Mouse (Mus musculus) hindbrain, embryonic 16.5 days (tissue): ENCODE measurements around the gene Tsc22d4. TPM values are rescaled to one million over a fixed set of nuclear protein-coding genes. Genes with fewer than 3 reads are reported as not detected.

ENCODE experiments used
- ATAC-seq: fragments of 200-750 bp; cut with Nextera tagmentation; 2 replicates; pipeline ENCODE4 v1.8.0; 2017; ENCODE audit warnings: moderate TSS enrichment, moderate library complexity
- H3K27ac ChIP-seq: fragments of 300-500 bp; sonication (generic); 2 replicates; pipeline ENCODE4 v1.5.1; 2014; ENCODE audit warnings: low read depth, mild to moderate bottlenecking, control low read depth, low read length, moderate library complexity
- H3K27me3 ChIP-seq: fragments of 300-500 bp; sonication (generic); replicated peaks from 2 replicates; pipeline ENCODE4 v1.6.1; 2014; ENCODE audit warnings: low read length; ENCODE audit not compliant: control insufficient read depth, insufficient read depth
- H3K36me3 ChIP-seq: fragments of 300-500 bp; sonication (generic); 2 replicates; pipeline ENCODE4 v1.6.1; 2014; ENCODE audit warnings: mild to moderate bottlenecking, low read length, moderate library complexity, mixed read lengths; ENCODE audit not compliant: control insufficient read depth, insufficient read depth
- H3K4me1 ChIP-seq: fragments of 300-500 bp; sonication (generic); 2 replicates; pipeline ENCODE4 v1.6.1; 2014; ENCODE audit warnings: low read depth, low read length; ENCODE audit not compliant: control insufficient read depth, insufficient read depth
- H3K4me2 ChIP-seq: fragments of 300-500 bp; sonication (generic); 2 replicates; pipeline ENCODE4 v1.6.1; 2014; ENCODE audit warnings: mild to moderate bottlenecking, low read length, control low read depth, moderate library complexity
- H3K4me3 ChIP-seq: fragments of 300-500 bp; sonication (generic); 2 replicates; pipeline ENCODE4 v1.5.1; 2014; ENCODE audit warnings: mild to moderate bottlenecking, low read length, control low read depth, moderate library complexity
- H3K9ac ChIP-seq: fragments of 300-500 bp; sonication (generic); 2 replicates; pipeline ENCODE4 v1.6.1; 2014; ENCODE audit warnings: low read depth, mild to moderate bottlenecking, control low read depth, low read length, moderate library complexity
- H3K9me3 ChIP-seq: fragments of 300-500 bp; sonication (generic); 2 replicates; pipeline ENCODE4 v1.6.1; 2014; ENCODE audit warnings: mild to moderate bottlenecking, low read length, moderate library complexity; ENCODE audit not compliant: control insufficient read depth
- WGBS: fragments of 180-500 bp; shearing (Covaris S2); extraction: QIAGEN DNeasy Blood & Tissue Kit; methylation state at CpG from one replicate; pipeline ENCODE4 v1.1.7; 2014; 5-methylcytosine and 5-hydroxymethylcytosine counted together
- polyA plus RNA-seq: library from polyadenylated mRNA; unstranded; fragments of >200 nt; fragmentation: Nextera tagmentation; extraction: Ambion mirVana; gene quantifications from 2 replicates; pipeline ENCODE4 v1.2.1, GENCODE M21; 2015

The Tsc22d4 gene
- polyA plus RNA-seq, 1 experiment from 2014 or later, result 150 TPM

DNA sequence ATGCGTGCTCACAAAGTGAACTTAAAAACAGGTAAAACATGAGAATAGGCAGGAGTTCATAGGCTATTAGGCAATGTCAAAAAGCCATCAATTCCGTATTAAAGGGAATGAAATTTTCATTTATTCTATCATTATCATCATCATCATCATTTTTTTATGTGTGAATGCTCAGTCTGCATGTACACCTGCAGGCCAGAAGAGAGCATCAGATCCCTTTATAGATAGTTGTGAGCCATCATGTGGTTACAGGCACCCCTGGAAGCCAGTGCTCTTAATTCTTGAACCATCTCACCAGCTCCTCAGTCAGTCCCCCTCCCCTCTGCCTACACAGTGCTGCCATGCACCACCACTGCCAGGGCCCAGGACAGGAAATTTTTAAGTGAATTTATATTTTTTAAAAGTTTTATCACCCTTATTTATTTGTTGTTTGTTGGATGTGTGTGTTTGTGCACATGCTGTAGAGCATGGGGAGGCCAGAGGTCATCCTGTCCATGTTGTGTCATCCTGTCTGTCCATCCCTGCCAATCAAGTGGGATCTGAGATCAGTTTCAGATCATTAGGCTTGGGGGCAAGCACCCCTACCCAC, 43.5 kb downstream of the Tsc22d4 start:
- no peaks in the 10 kb centered on the region for H3K27me3 ChIP-seq
- no peak overlapping the region for H3K9ac ChIP-seq
- H3K36me3 ChIP-seq, result no peaks in the 10 kb centered on the region
- H3K4me3 ChIP-seq, result no peak overlapping the region
- H3K27ac ChIP-seq, result no peak overlapping the region
- no peak overlapping the region for H3K4me2 ChIP-seq
- ATAC-seq, result no peak
- 96% methylated on average over 2 of the region's 2 CpGs for WGBS
- H3K4me1 ChIP-seq, result peaks cover 18% of the 10 kb centered on the region
- no peaks in the 10 kb centered on the region for H3K9me3 ChIP-seq

DNA sequence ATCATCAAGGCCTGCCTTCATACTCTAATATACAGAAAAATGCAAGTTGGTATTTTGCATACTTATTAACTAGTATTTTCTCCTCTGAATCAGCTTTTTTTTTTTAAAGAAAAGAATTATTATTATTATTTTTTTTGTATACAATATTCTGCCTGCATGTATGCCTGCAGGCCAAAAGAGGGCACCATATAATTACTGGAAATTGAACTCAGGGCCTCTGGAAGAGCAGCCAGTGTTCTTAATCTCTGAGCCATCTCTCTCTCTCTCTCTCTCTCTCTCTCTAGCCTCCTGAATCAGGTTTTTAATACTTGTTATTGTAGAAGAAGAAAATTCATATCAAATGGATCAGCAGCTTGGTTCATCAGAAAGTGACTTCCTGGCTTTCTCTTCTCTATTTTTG, 46.0 kb downstream of the Tsc22d4 start:
- Histone ChIP-seq H3K4me3 (no peak overlapping the region), H3K36me3 (no peaks in the 10 kb centered on the region), H3K27ac (no peak overlapping the region), H3K9ac (no peak overlapping the region), H3K4me2 (no peak overlapping the region), H3K27me3 (no peaks in the 10 kb centered on the region), H3K4me1 (peaks cover 5% of the 10 kb centered on the region; the same call in 1 of the 2 replicates), H3K9me3 (no peaks in the 10 kb centered on the region)
- no peak for ATAC-seq

DNA sequence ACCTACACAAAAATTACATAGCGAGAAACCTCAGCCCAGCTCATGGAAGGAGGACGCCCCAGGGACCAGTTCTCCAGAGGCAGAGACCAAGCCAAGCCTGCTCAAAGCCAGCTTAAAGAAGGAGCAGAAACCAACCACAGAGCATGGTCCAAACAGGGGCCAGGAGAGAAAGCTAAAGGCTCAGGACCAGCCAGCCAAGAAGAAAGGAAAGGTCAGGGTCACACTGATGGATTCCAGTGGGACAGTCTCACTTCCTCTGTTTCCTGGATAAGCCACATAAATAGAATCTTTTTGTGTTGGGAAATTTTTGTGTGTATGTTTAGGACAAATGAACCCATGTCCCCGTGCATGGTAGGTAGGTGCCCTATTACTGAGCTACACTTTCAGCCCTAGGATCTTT, 51.1 kb downstream of the Tsc22d4 start:
- no peaks in the 10 kb centered on the region for H3K9me3 ChIP-seq
- H3K36me3 ChIP-seq, result no peaks in the 10 kb centered on the region
- H3K4me3 ChIP-seq, result no peak overlapping the region
- H3K27ac ChIP-seq, result no peak overlapping the region
- ATAC-seq, result no peak
- H3K4me1 ChIP-seq, result no peaks in the 10 kb centered on the region
- H3K9ac ChIP-seq, result no peak overlapping the region
- H3K27me3 ChIP-seq, result no peaks in the 10 kb centered on the region
- no peak overlapping the region for H3K4me2 ChIP-seq
- 82% methylated on average over 3 of the region's 3 CpGs for WGBS

DNA sequence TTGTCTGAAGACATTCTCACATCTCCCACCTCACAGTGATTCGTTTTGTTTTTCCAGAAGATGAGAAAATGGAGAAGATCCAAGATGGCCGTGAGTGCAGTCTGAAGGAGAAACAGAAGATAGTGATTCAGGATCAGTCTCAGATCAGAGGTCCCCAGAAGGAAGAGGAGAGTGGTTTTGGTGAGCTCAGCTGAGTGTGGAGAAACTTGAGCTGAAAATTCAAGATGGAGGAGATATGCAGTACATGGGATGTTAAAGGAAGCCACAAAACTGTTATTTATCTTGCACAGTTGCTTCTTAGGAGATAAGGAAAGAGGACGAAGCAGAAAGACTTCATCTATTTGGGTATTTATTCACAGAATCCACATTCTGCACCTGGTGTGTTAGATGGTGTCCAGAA, 55.4 kb downstream of the Tsc22d4 start:
- no peaks in the 10 kb centered on the region for H3K36me3 ChIP-seq
- no peaks in the 10 kb centered on the region for H3K9me3 ChIP-seq
- no peak for ATAC-seq
- H3K4me3 ChIP-seq, result no peak overlapping the region
- no peaks in the 10 kb centered on the region for H3K4me1 ChIP-seq
- no peak overlapping the region for H3K27ac ChIP-seq
- H3K4me2 ChIP-seq, result no peak overlapping the region
- no peak overlapping the region for H3K9ac ChIP-seq
- 87% methylated on average over 3 of the region's 3 CpGs for WGBS
- no peaks in the 10 kb centered on the region for H3K27me3 ChIP-seq

DNA sequence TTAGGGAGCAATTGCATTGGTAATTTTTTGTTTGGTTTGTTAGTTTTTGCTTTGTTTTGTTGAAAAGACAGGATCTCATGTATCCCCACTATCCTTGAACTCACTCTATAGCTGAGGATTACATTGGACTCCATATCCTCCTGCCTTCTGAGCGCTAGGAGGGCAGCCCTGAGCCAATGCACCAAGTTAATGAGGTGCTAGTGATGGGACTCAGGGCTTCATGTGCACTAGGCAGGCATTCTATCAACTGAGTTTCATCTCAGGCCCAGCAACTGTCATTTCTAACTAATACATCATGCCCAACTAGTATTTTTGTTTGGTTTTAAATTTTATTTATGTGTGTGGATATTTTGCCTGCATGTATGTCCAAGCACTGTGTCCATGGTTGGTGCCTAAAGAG, 60.6 kb downstream of the Tsc22d4 start:
- Histone ChIP-seq H3K27me3 (no peaks in the 10 kb centered on the region), H3K4me1 (no peaks in the 10 kb centered on the region), H3K27ac (no peak overlapping the region), H3K9me3 (no peaks in the 10 kb centered on the region), H3K36me3 (no peaks in the 10 kb centered on the region), H3K9ac (no peak overlapping the region), H3K4me2 (no peak overlapping the region), H3K4me3 (no peak overlapping the region)
- WGBS, result 92% methylated on average over 1 of the region's 1 CpGs
- no peak for ATAC-seq

DNA sequence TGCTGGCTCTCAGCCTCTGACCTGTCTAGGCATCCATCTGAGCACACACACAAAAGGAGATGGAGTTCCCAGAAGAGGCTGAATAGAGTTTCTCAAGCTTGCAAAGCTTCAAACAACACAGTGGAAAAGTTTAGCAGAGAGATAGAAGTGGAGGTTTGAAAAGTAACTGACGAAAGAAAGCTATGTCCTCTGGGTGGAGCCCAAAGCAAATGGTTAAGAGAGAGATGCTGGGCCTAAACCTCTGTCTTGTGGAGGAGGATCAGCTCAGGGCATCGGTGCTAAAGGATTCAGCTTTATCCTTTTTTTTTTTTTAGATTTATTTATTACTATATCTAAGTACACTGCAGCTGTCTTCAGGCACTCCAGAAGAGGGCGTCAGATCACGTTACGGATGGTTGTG, 62.8 kb downstream of the Tsc22d4 start:
- H3K27ac ChIP-seq, result no peak overlapping the region
- H3K4me1 ChIP-seq, result no peaks in the 10 kb centered on the region
- 85% methylated on average over 5 of the region's 5 CpGs for WGBS
- no peak for ATAC-seq
- no peak overlapping the region for H3K4me2 ChIP-seq
- H3K36me3 ChIP-seq, result no peaks in the 10 kb centered on the region
- H3K4me3 ChIP-seq, result no peak overlapping the region
- H3K9ac ChIP-seq, result no peak overlapping the region
- H3K27me3 ChIP-seq, result no peaks in the 10 kb centered on the region
- no peaks in the 10 kb centered on the region for H3K9me3 ChIP-seq

DNA sequence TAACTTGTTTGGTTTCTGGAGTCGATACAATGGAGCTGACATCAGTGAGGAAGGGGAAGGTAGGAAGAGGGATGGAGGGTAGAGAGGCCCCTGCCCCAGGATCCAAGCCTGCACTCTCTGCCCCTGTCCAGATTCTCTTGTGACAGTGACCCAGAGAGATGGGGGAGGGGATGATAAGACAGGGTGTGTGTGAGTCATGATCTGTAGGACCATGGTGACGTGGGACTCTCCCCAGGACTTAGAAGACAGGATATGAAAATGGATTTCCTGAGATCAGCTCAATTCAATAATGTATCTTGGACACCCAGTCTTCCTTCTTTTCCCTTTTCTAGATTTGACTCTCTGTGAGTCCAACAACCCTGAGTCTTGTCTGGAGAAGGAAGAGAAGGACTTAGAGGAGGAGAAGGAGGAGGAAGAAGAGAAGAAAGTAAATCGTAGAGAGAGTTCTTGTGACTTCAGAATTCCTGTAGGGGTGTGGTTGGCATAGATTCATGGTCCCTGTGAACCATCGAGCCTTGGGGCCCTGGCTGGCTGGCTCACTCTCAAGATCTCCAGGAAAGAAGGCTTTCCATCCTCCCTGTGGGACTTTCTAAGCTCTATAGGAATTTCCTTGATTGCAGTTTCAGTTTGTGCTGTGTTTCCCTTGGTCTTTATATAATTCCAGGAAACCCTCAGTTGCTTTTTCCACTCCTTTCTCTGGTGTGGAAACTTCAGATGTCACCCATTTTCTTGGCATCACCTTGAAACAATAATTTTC, 72.1 kb downstream of the Tsc22d4 start:
- Histone ChIP-seq H3K27me3 (no peaks in the 10 kb centered on the region), H3K27ac (no peak overlapping the region), H3K36me3 (no peaks in the 10 kb centered on the region), H3K4me1 (no peaks in the 10 kb centered on the region), H3K4me3 (no peak overlapping the region), H3K9me3 (no peaks in the 10 kb centered on the region), H3K9ac (no peak overlapping the region), H3K4me2 (no peak overlapping the region)
- 75% methylated on average over 4 of the region's 4 CpGs for WGBS
- no peak for ATAC-seq

Other genes with a start within 250 kb of the Tsc22d4 start
- gene Pop7, start 243.2 kb upstream of the Tsc22d4 start, polyA plus RNA-seq, result 79.3 and 87.0 TPM in 2 replicates
- gene Gigyf1, start 227.2 kb upstream of the Tsc22d4 start, polyA plus RNA-seq, result 11.8 and 16.3 TPM in 2 replicates
- not detected in 2 replicates for gene Epo, start 212.5 kb upstream of the Tsc22d4 start, polyA plus RNA-seq
- 519 and 521 TPM in 2 replicates for gene Gnb2, start 212.2 kb upstream of the Tsc22d4 start, polyA plus RNA-seq
- 268 and 271 TPM in 2 replicates for gene Actl6b, start 192.2 kb upstream of the Tsc22d4 start, polyA plus RNA-seq
- gene Tfr2, start 175.9 kb upstream of the Tsc22d4 start, polyA plus RNA-seq, result 7.9 and 8.4 TPM in 2 replicates
- gene Mospd3, start 144.7 kb upstream of the Tsc22d4 start, polyA plus RNA-seq, result 60.0 and 63.4 TPM in 2 replicates
- gene Pcolce, start 131.9 kb upstream of the Tsc22d4 start, polyA plus RNA-seq, result 23.3 and 25.7 TPM in 2 replicates
- gene Fbxo24, start 116.7 kb upstream of the Tsc22d4 start, polyA plus RNA-seq, result not detected in 2 replicates
- 14.9 and 21.6 TPM in 2 replicates for gene Lrch4, start 116.6 kb upstream of the Tsc22d4 start, polyA plus RNA-seq
- 7.4 and 7.6 TPM in 2 replicates for gene Gm20605, start 116.6 kb upstream of the Tsc22d4 start, polyA plus RNA-seq
- 3.4 and 6.6 TPM in 2 replicates for gene Sap25, start 104.4 kb upstream of the Tsc22d4 start, polyA plus RNA-seq
- 0.11 and 0.16 TPM in 2 replicates for gene Irs3, start 100.0 kb upstream of the Tsc22d4 start, polyA plus RNA-seq
- gene Agfg2, start 61.0 kb upstream of the Tsc22d4 start, polyA plus RNA-seq, result 20.1 and 21.7 TPM in 2 replicates
- gene Nyap1, start 4.1 kb upstream of the Tsc22d4 start, polyA plus RNA-seq, result 44.0 and 50.2 TPM in 2 replicates
- gene Ppp1r35, start 33.1 kb downstream of the Tsc22d4 start, polyA plus RNA-seq, result 34.9 and 41.8 TPM in 2 replicates
- 11.1 and 12.2 TPM in 2 replicates for gene Mepce, start 41.9 kb downstream of the Tsc22d4 start, polyA plus RNA-seq
- 11.2 and 13.5 TPM in 2 replicates for gene Zcwpw1, start 42.1 kb downstream of the Tsc22d4 start, polyA plus RNA-seq
- gene Pilra, start 90.6 kb downstream of the Tsc22d4 start, polyA plus RNA-seq, result 0.17 and 0.51 TPM in 2 replicates
- not detected in 2 replicates for gene Pilrb1, start 112.4 kb downstream of the Tsc22d4 start, polyA plus RNA-seq
- not detected in 2 replicates for gene Pilrb2, start 126.1 kb downstream of the Tsc22d4 start, polyA plus RNA-seq
- gene Cyp3a13, start 175.9 kb downstream of the Tsc22d4 start, polyA plus RNA-seq, result not detected in 2 replicates
- 1.9 and 2.0 TPM in 2 replicates for gene Gjc3, start 217.4 kb downstream of the Tsc22d4 start, polyA plus RNA-seq
- gene Azgp1, start 235.8 kb downstream of the Tsc22d4 start, polyA plus RNA-seq, result not detected in 2 replicates